Mouse (Mus musculus) forebrain, postnatal 0 days (tissue): Measurements from ENCODE around the gene Pidd1. TPM values are rescaled to one million over a fixed set of nuclear protein-coding genes. Genes with fewer than 3 reads are reported as not detected.

ENCODE experiments used
- ATAC-seq: fragments of 200-750 bp; cut with Nextera tagmentation; 2 replicates; pipeline ENCODE4 v1.8.0; 2017; ENCODE audit warnings: mild to moderate bottlenecking, moderate library complexity
- DNase-seq: peaks from one replicate; pipeline ENCODE4 v3.0.0-alpha.2; 2015
- H3K27ac ChIP-seq: fragments of 300-500 bp; sonication (generic); 2 replicates; pipeline ENCODE4 v1.5.1; 2014; ENCODE audit warnings: low read depth, mild to moderate bottlenecking, antibody characterized with exemption, low read length, moderate library complexity, mixed read lengths
- H3K27me3 ChIP-seq: fragments of 300-500 bp; sonication (generic); 2 replicates; pipeline ENCODE4 v1.6.1; 2014; ENCODE audit warnings: mild to moderate bottlenecking, low read length, mixed read lengths; ENCODE audit not compliant: insufficient read depth
- H3K36me3 ChIP-seq: fragments of 300-500 bp; sonication (generic); 2 replicates; pipeline ENCODE4 v1.6.1; 2014; ENCODE audit warnings: mild to moderate bottlenecking, moderate library complexity; ENCODE audit not compliant: insufficient read depth
- H3K4me1 ChIP-seq: fragments of 300-500 bp; sonication (generic); 2 replicates; pipeline ENCODE4 v1.6.1; 2014; ENCODE audit warnings: antibody characterized with exemption; ENCODE audit not compliant: insufficient read depth
- H3K4me2 ChIP-seq: fragments of 300-500 bp; sonication (generic); 2 replicates; pipeline ENCODE4 v1.6.1; 2014; ENCODE audit warnings: low read depth, mild to moderate bottlenecking, moderate library complexity
- H3K4me3 ChIP-seq: fragments of 300-500 bp; sonication (generic); 2 replicates; pipeline ENCODE4 v1.5.1; 2014; ENCODE audit warnings: low read depth, low read length, mixed read lengths
- H3K9ac ChIP-seq: fragments of 300-500 bp; sonication (generic); 2 replicates; pipeline ENCODE4 v1.6.1; 2014; ENCODE audit warnings: mild to moderate bottlenecking
- H3K9me3 ChIP-seq: fragments of 300-500 bp; sonication (generic); 2 replicates; pipeline ENCODE4 v1.6.1; 2016; ENCODE audit warnings: low read length
- CTCF ChIP-seq: sonication (generic); IDR thresholded peaks from 2 replicates; pipeline ENCODE4 v1.5.1; 2016; ENCODE audit warnings: antibody characterized with exemption, control low read depth, low read depth
- WGBS: fragments of 180-500 bp; shearing (Covaris S2); extraction: QIAGEN DNeasy Blood & Tissue Kit; methylation state at CpG from one replicate; pipeline ENCODE4 v1.1.7; 2014; 5-methylcytosine and 5-hydroxymethylcytosine counted together
- polyA plus RNA-seq: library from polyadenylated mRNA; unstranded; fragments of >200 nt; fragmentation: Nextera tagmentation; extraction: Ambion mirVana; gene quantifications from 2 replicates; pipeline ENCODE4 v1.2.1, GENCODE M21; 2015
- total RNA-seq: library from RNA; depleted of rRNA; stranded (reverse); fragments of >200 nt; gene quantifications from 2 replicates; pipeline ENCODE4 v1.2.3, GENCODE M21; 2014

Gene Pidd1
- total and polyA plus RNA-seq, 2 experiments from 2014 or later: 2.0 to 2.3 TPM

- H3K4me1 ChIP-seq: peaks cover 12% of the 10 kb centered on the region
- peaks cover 23% of the 10 kb centered on the region for H3K36me3 ChIP-seq
- peak overlapping the region; percentile 71 for H3K4me2 ChIP-seq
- peak overlapping the region; percentile 91 for H3K9ac ChIP-seq
- H3K27me3 ChIP-seq: no peaks in the 10 kb centered on the region
- no peak for DNase-seq
- no peak overlapping the region for H3K27ac ChIP-seq
- H3K9me3 ChIP-seq: no peaks in the 10 kb centered on the region
- ATAC-seq: no peak
- peak overlapping the region; percentile 69 for H3K4me3 ChIP-seq
- 9% methylated on average over 5 of the region's 5 CpGs for WGBS
- TF ChIP-seq CTCF: no peak
Measured at GRCm38 (mm10) chr7:141474160-141474559, 30.3 kb upstream of the Pidd1 start.

- peaks cover 22% of the 10 kb centered on the region for H3K4me1 ChIP-seq
- DNase-seq (no peak), ATAC-seq (no peak)
- H3K9me3 ChIP-seq: no peaks in the 10 kb centered on the region
- H3K36me3 ChIP-seq: peaks cover 23% of the 10 kb centered on the region
- WGBS: 88% methylated on average over 6 of the region's 6 CpGs
- H3K4me2 ChIP-seq: no peak overlapping the region
- H3K27ac ChIP-seq: no peak overlapping the region
- H3K27me3 ChIP-seq: no peaks in the 10 kb centered on the region
- H3K4me3 ChIP-seq: no peak overlapping the region
- H3K9ac ChIP-seq: no peak overlapping the region
- TF ChIP-seq CTCF: no peak
Measured at GRCm38 (mm10) chr7:141472763-141473162, 28.9 kb upstream of the Pidd1 start.

DNA sequence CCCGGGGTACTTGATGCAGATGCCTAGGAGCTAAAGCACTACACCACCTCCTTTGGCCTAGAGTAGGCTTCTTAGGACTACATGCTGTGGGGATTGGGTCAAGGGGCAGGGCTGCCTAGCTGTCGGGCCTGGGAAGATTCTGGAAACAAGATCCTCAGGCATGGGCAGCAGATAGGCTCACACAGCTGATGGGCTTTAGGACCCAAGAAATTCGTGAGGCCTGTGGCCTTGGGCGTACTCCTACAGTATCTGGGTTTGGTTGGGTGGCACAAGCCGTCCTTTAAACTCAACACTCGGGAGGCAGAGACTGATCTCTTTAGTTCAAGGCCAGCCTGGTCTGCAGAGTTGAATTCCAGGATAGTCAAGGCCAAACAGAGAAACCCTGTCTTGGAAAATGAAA is 28.4 kb upstream of the Pidd1 start:
- no peak overlapping the region for H3K27ac ChIP-seq
- DNase-seq: no peak
- ATAC-seq: no peak
- H3K36me3 ChIP-seq: peaks cover 23% of the 10 kb centered on the region
- no peaks in the 10 kb centered on the region for H3K9me3 ChIP-seq
- peaks cover 23% of the 10 kb centered on the region for H3K4me1 ChIP-seq
- H3K4me2 ChIP-seq: no peak overlapping the region
- H3K9ac ChIP-seq: no peak overlapping the region
- H3K4me3 ChIP-seq: no peak overlapping the region
- TF ChIP-seq CTCF: no peak
- WGBS: 82% methylated on average over 6 of the region's 6 CpGs
- H3K27me3 ChIP-seq: no peaks in the 10 kb centered on the region

GRCm38 (mm10) chr7:141471236-141471635 is 27.4 kb upstream of the Pidd1 start:
- DNase-seq: no peak
- H3K9ac ChIP-seq: no peak overlapping the region
- H3K27ac ChIP-seq: no peak overlapping the region
- no peak overlapping the region for H3K4me3 ChIP-seq
- 88% methylated on average over 1 of the region's 1 CpGs for WGBS
- peaks cover 28% of the 10 kb centered on the region for H3K4me1 ChIP-seq
- H3K9me3 ChIP-seq: no peaks in the 10 kb centered on the region
- ATAC-seq: no peak
- H3K27me3 ChIP-seq: peaks cover under 1% of the 10 kb centered on the region; the same call in 1 of the 2 replicates
- peaks cover 23% of the 10 kb centered on the region for H3K36me3 ChIP-seq
- no peak overlapping the region for H3K4me2 ChIP-seq
- no peak for TF ChIP-seq CTCF

GRCm38 (mm10) chr7:141470637-141470944 is 26.8 kb upstream of the Pidd1 start:
- DNase-seq (no peak), ATAC-seq (no peak)
- Histone ChIP-seq H3K36me3 (peaks cover 23% of the 10 kb centered on the region), H3K9ac (no peak overlapping the region), H3K9me3 (no peaks in the 10 kb centered on the region), H3K27me3 (peaks cover 7% of the 10 kb centered on the region), H3K27ac (no peak overlapping the region), H3K4me3 (no peak overlapping the region), H3K4me2 (no peak overlapping the region), H3K4me1 (peaks cover 28% of the 10 kb centered on the region)
- no peak for TF ChIP-seq CTCF
- 94% methylated on average over 10 of the region's 10 CpGs for WGBS

GRCm38 (mm10) chr7:141469901-141470636 is 26.2 kb upstream of the Pidd1 start:
- DNase-seq (no peak), ATAC-seq (no peak)
- Histone ChIP-seq H3K36me3 (peaks cover 23% of the 10 kb centered on the region), H3K27ac (peak overlapping the region; percentile 9; the same call in 1 of the 2 replicates), H3K9me3 (no peaks in the 10 kb centered on the region), H3K27me3 (peaks cover 12% of the 10 kb centered on the region), H3K4me1 (peaks cover 28% of the 10 kb centered on the region), H3K9ac (no peak overlapping the region), H3K4me2 (peak overlapping the region; percentile 72; the same call in 1 of the 2 replicates), H3K4me3 (no peak overlapping the region)
- TF ChIP-seq CTCF: no peak
- WGBS: 90% methylated on average over 18 of the region's 18 CpGs

DNA sequence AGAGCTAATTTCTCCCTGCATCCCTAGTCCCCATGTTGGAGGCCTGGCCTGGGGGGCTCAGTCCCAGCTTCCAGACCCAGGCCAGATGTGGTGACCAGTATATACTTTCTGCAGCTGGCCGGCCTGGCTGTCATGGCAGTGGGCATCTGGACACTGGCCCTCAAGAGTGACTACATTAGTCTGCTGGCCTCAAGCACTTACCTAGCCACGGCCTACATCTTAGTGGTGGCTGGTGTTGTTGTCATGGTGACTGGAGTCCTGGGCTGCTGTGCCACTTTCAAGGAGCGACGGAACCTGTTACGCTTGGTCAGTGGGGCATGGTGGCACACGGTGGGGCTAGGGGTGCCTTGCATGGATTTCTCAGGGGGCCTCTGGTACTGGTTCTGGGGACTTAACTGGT is 25.5 kb upstream of the Pidd1 start:
- Histone ChIP-seq H3K4me3 (peak overlapping the region; percentile 62; the same call in 1 of the 2 replicates), H3K4me1 (peaks cover 27% of the 10 kb centered on the region), H3K27me3 (peaks cover 18% of the 10 kb centered on the region), H3K36me3 (peaks cover 23% of the 10 kb centered on the region), H3K4me2 (peak overlapping the region; percentile 72), H3K27ac (peak overlapping the region; percentile 84; the same call in 1 of the 2 replicates), H3K9me3 (no peaks in the 10 kb centered on the region), H3K9ac (peak overlapping the region; percentile 69)
- DNase-seq (no peak), ATAC-seq (no peak)
- no peak for TF ChIP-seq CTCF
- WGBS: 87% methylated on average over 6 of the region's 6 CpGs
